Mouse (Mus musculus): ENCODE data around the gene Ap1ar. TPM values are rescaled to one million over a fixed set of nuclear protein-coding genes. Genes with fewer than 3 reads are reported as not detected.

Ap1ar gene
- total RNA-seq, 4 experiments from 2014 or later: 22.7 to 30.0 (median 27.5) TPM

- DNase-seq (ENCODE audit: low spot score in 2 of 2): no peak
Measured at GRCm38 (mm10) chr3:127757886-127758301, 79.4 kb downstream of the Ap1ar start.

Other genes starting within 250 kb of the Ap1ar start
- not detected for gene Neurog2, start 204.4 kb downstream of the Ap1ar start, total RNA-seq (2022)
- gene Alpk1, start 57.0 kb downstream of the Ap1ar start, total RNA-seq (2022): 1 to 10 TPM in 3 of 4 experiments, under 1 TPM in 1; 0.92 to 1.8 (median 1.6) TPM
- gene Tifa, start 47.7 kb downstream of the Ap1ar start, total RNA-seq (2022): 1 to 10 TPM in 2 of 4 experiments, under 1 TPM in 2; 0.85 to 1.6 (median 1.0) TPM
- 1 to 10 TPM; 2.4 to 3.7 (median 3.1) TPM for gene Fam241a, start 58.8 kb upstream of the Ap1ar start, total RNA-seq (2022)

Measured in gastrocnemius, adult 8-10 months (tissue).